Mouse (Mus musculus) embryonic facial prominence, embryonic 13.5 days (tissue): ENCODE measurements around the gene Hoxa13. TPM values are rescaled to one million over a fixed set of nuclear protein-coding genes. Genes with fewer than 3 reads are reported as not detected.
A peak's percentile ranks its signal among the peaks of the same experiment; 100 is the strongest.

Source experiments
- ATAC-seq: fragments of 200-750 bp; cut with Nextera tagmentation; 2 replicates; pipeline ENCODE4 v1.8.0; 2017; ENCODE audit warnings: low read depth; ENCODE audit not compliant: insufficient number of reproducible peaks, insufficient read depth, low FRiP score, low TSS enrichment
- H3K27ac ChIP-seq: fragments of 300-500 bp; sonication (generic); 2 replicates; pipeline ENCODE4 v1.5.1; 2015; ENCODE audit warnings: moderate library complexity, mild to moderate bottlenecking, inconsistent platforms
- H3K27me3 ChIP-seq: fragments of 300-500 bp; sonication (generic); 2 replicates; pipeline ENCODE4 v1.6.1; 2015; ENCODE audit warnings: mild to moderate bottlenecking, inconsistent platforms
- H3K36me3 ChIP-seq: fragments of 300-500 bp; sonication (generic); 2 replicates; pipeline ENCODE4 v1.6.1; 2015; ENCODE audit warnings: mild to moderate bottlenecking, inconsistent platforms
- H3K4me1 ChIP-seq: fragments of 300-500 bp; sonication (generic); 2 replicates; pipeline ENCODE4 v1.6.1; 2015; ENCODE audit warnings: inconsistent platforms
- H3K4me2 ChIP-seq: fragments of 300-500 bp; sonication (generic); 2 replicates; pipeline ENCODE4 v1.6.1; 2015; ENCODE audit warnings: moderate library complexity, mild to moderate bottlenecking, inconsistent platforms
- H3K4me3 ChIP-seq: fragments of 300-500 bp; sonication (generic); 2 replicates; pipeline ENCODE4 v1.5.1; 2015; ENCODE audit warnings: mild to moderate bottlenecking, inconsistent platforms
- H3K9ac ChIP-seq: fragments of 300-500 bp; sonication (generic); 2 replicates; pipeline ENCODE4 v1.6.1; 2015; ENCODE audit warnings: mild to moderate bottlenecking, inconsistent platforms
- H3K9me3 ChIP-seq: fragments of 300-500 bp; sonication (generic); 2 replicates; pipeline ENCODE4 v1.6.1; 2016; ENCODE audit warnings: inconsistent platforms
- WGBS: fragments of 180-500 bp; shearing (Covaris S2); methylation state at CpG from one replicate; pipeline ENCODE4 v1.1.7; 2015; ENCODE audit warnings: mixed read lengths; 5-methylcytosine and 5-hydroxymethylcytosine counted together
- polyA plus RNA-seq: library from polyadenylated mRNA; unstranded; fragments of >200 nt; fragmentation: Nextera tagmentation; extraction: Ambion mirVana; gene quantifications from 2 replicates; pipeline ENCODE4 v1.2.1, GENCODE M21; 2015

Gene Hoxa13
- polyA plus RNA-seq, 1 experiment from 2014 or later = not detected

GRCm38 (mm10) chr6:52239625-52240388 lies 20.9 kb downstream of the Hoxa13 start:
- no peak overlapping the region for H3K9ac ChIP-seq
- no peak for ATAC-seq

GRCm38 (mm10) chr6:52238976-52239375 lies 21.7 kb downstream of the Hoxa13 start:
- Histone ChIP-seq H3K4me3 (no peak overlapping the region), H3K36me3 (no peaks in the 10 kb centered on the region), H3K4me1 (0 out of 2 replicates have a peak, but pooled peaks cover 7% of the 10 kb centered on the region), H3K9me3 (no peaks in the 10 kb centered on the region), H3K27ac (no peak overlapping the region), H3K9ac (no peak overlapping the region), H3K4me2 (no peak overlapping the region), H3K27me3 (peaks cover 99% of the 10 kb centered on the region)
- 1% methylated on average over 7 of the region's 7 CpGs for WGBS
- ATAC-seq = no peak

More at GRCm38 (mm10) chr6:52239625-52240388, 20.9 kb downstream of the Hoxa13 start:
- Histone ChIP-seq H3K27me3 (peaks cover 99% of the 10 kb centered on the region), H3K36me3 (no peaks in the 10 kb centered on the region), H3K27ac (no peak overlapping the region), H3K4me3 (peak overlapping the region; percentile 20; the same call in 1 of the 2 replicates), H3K9me3 (no peaks in the 10 kb centered on the region), H3K4me2 (peak overlapping the region; percentile 36; the same call in 1 of the 2 replicates), H3K4me1 (no peaks in the 10 kb centered on the region)
- 1% methylated on average over 30 of the region's 30 CpGs for WGBS

- Histone ChIP-seq H3K36me3 (no peaks in the 10 kb centered on the region), H3K9me3 (no peaks in the 10 kb centered on the region), H3K4me3 (no peak overlapping the region), H3K4me2 (no peak overlapping the region), H3K27me3 (peaks cover 99% of the 10 kb centered on the region), H3K4me1 (0 out of 2 replicates have a peak, but pooled peaks cover 8% of the 10 kb centered on the region), H3K9ac (no peak overlapping the region), H3K27ac (no peak overlapping the region)
- no peak for ATAC-seq
- WGBS = 3% methylated on average over 7 of the region's 7 CpGs
Measured at GRCm38 (mm10) chr6:52238155-52238545, 22.5 kb downstream of the Hoxa13 start.

- Histone ChIP-seq H3K4me1 (0 out of 2 replicates have a peak, but pooled peaks cover 8% of the 10 kb centered on the region), H3K4me3 (no peak overlapping the region), H3K27ac (no peak overlapping the region), H3K9me3 (no peaks in the 10 kb centered on the region), H3K9ac (no peak overlapping the region), H3K27me3 (peaks cover 99% of the 10 kb centered on the region), H3K36me3 (no peaks in the 10 kb centered on the region), H3K4me2 (no peak overlapping the region)
- ATAC-seq = no peak
- 11% methylated on average over 10 of the region's 10 CpGs for WGBS
Measured at GRCm38 (mm10) chr6:52237346-52238154, 23.1 kb downstream of the Hoxa13 start.

- H3K27ac ChIP-seq = no peak overlapping the region
- H3K36me3 ChIP-seq = no peaks in the 10 kb centered on the region
- 10% methylated on average over 3 of the region's 3 CpGs for WGBS
- no peak overlapping the region for H3K4me3 ChIP-seq
- no peaks in the 10 kb centered on the region for H3K9me3 ChIP-seq
- no peak overlapping the region for H3K9ac ChIP-seq
- ATAC-seq = no peak
- H3K4me1 ChIP-seq = 0 out of 2 replicates have a peak, but pooled peaks cover 8% of the 10 kb centered on the region
- no peak overlapping the region for H3K4me2 ChIP-seq
- H3K27me3 ChIP-seq = peaks cover 99% of the 10 kb centered on the region
Measured at GRCm38 (mm10) chr6:52236806-52237205, 23.9 kb downstream of the Hoxa13 start.

GRCm38 (mm10) chr6:52235866-52236265 lies 24.8 kb downstream of the Hoxa13 start:
- Histone ChIP-seq H3K4me2 (no peak overlapping the region), H3K4me3 (no peak overlapping the region), H3K9me3 (no peaks in the 10 kb centered on the region), H3K9ac (no peak overlapping the region), H3K27ac (no peak overlapping the region), H3K4me1 (0 out of 2 replicates have a peak, but pooled peaks cover 8% of the 10 kb centered on the region), H3K27me3 (peaks cover 98% of the 10 kb centered on the region), H3K36me3 (no peaks in the 10 kb centered on the region)
- 17% methylated on average over 6 of the region's 6 CpGs for WGBS
- ATAC-seq = no peak

- 23% methylated on average over 9 of the region's 9 CpGs for WGBS
- no peak overlapping the region for H3K27ac ChIP-seq
- no peaks in the 10 kb centered on the region for H3K36me3 ChIP-seq
- no peak for ATAC-seq
- no peak overlapping the region for H3K4me3 ChIP-seq
- no peak overlapping the region for H3K9ac ChIP-seq
- H3K27me3 ChIP-seq = peaks cover 98% of the 10 kb centered on the region
- no peaks in the 10 kb centered on the region for H3K9me3 ChIP-seq
- no peak overlapping the region for H3K4me2 ChIP-seq
- peaks cover 8% of the 10 kb centered on the region; the same call in 1 of the 2 replicates for H3K4me1 ChIP-seq
Measured at GRCm38 (mm10) chr6:52235267-52235666, 25.4 kb downstream of the Hoxa13 start.

- Histone ChIP-seq H3K4me1 (peaks cover 11% of the 10 kb centered on the region; the same call in 1 of the 2 replicates), H3K27me3 (peaks cover 98% of the 10 kb centered on the region), H3K4me3 (peak overlapping the region; percentile 13; the same call in 1 of the 2 replicates), H3K27ac (no peak overlapping the region), H3K36me3 (no peaks in the 10 kb centered on the region), H3K4me2 (no peak overlapping the region), H3K9me3 (no peaks in the 10 kb centered on the region), H3K9ac (no peak overlapping the region)
- WGBS = 1% methylated on average over 67 of the region's 68 CpGs
- no peak for ATAC-seq
Measured at GRCm38 (mm10) chr6:52234428-52235140, 26.1 kb downstream of the Hoxa13 start.

- H3K9ac ChIP-seq = no peak overlapping the region
- H3K4me3 ChIP-seq = peak overlapping the region; percentile 13; the same call in 1 of the 2 replicates
- ATAC-seq = no peak
- peaks cover 14% of the 10 kb centered on the region; the same call in 1 of the 2 replicates for H3K4me1 ChIP-seq
- H3K27ac ChIP-seq = no peak overlapping the region
- H3K27me3 ChIP-seq = peaks cover 99% of the 10 kb centered on the region
- no peaks in the 10 kb centered on the region for H3K36me3 ChIP-seq
- no peak overlapping the region for H3K4me2 ChIP-seq
- WGBS = 1% methylated on average over 70 of the region's 70 CpGs
- no peaks in the 10 kb centered on the region for H3K9me3 ChIP-seq
Measured at GRCm38 (mm10) chr6:52233546-52234427, 26.9 kb downstream of the Hoxa13 start.

- Histone ChIP-seq H3K27ac (no peak overlapping the region), H3K4me1 (peaks cover 14% of the 10 kb centered on the region; the same call in 1 of the 2 replicates), H3K36me3 (no peaks in the 10 kb centered on the region), H3K4me3 (no peak overlapping the region), H3K9me3 (no peaks in the 10 kb centered on the region), H3K9ac (no peak overlapping the region), H3K4me2 (no peak overlapping the region), H3K27me3 (peaks cover 98% of the 10 kb centered on the region)
- WGBS = 3% methylated on average over 23 of the region's 23 CpGs
- no peak for ATAC-seq
Measured at GRCm38 (mm10) chr6:52232984-52233545, 27.6 kb downstream of the Hoxa13 start.
